Mouse (Mus musculus): Measurements from ENCODE around the gene 1700023F06Rik. TPM values are rescaled to one million over a fixed set of nuclear protein-coding genes. Genes with fewer than 3 reads are reported as not detected.

Gene 1700023F06Rik
- polyA plus RNA-seq, 1 experiment from 2014 or later: 1.0 TPM

DNA sequence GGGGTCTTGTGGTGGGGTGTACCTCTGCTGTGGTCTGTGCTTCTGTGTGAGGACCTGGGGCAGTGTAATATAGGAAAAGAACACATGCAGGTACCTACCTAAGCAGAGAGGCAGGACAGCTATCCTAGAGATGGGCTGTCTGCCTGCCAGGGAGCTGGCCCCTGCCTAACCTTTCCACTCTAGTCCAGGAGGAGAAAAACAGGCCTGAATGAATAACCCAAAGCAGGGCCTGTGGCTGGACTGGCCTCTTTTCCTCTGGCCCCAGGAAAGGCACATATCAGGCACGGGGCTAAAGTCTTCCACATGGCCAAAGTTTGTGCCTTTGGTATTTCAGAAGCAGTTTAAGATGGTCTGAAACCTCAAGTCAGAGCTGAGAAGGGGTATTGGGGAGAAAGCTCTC lies 27.9 kb downstream of the 1700023F06Rik start:
- H3K4me2 ChIP-seq: no peak overlapping the region
- H3K27me3 ChIP-seq: 0 out of 2 replicates have a peak, but pooled peaks cover 3% of the 10 kb centered on the region
- H3K4me3 ChIP-seq: no peak overlapping the region
- WGBS: 60% methylated on average over 1 of the region's 1 CpGs
- H3K27ac ChIP-seq: no peak overlapping the region
- no peaks in the 10 kb centered on the region for H3K9me3 ChIP-seq
- 0 out of 2 replicates have a peak, but pooled peaks cover 4% of the 10 kb centered on the region for H3K4me1 ChIP-seq
- H3K36me3 ChIP-seq: no peaks in the 10 kb centered on the region
- no peak for ATAC-seq (ENCODE audit: insufficient number of reproducible peaks, low FRiP score, low TSS enrichment, low read depth)
- H3K9ac ChIP-seq: no peak overlapping the region

DNA sequence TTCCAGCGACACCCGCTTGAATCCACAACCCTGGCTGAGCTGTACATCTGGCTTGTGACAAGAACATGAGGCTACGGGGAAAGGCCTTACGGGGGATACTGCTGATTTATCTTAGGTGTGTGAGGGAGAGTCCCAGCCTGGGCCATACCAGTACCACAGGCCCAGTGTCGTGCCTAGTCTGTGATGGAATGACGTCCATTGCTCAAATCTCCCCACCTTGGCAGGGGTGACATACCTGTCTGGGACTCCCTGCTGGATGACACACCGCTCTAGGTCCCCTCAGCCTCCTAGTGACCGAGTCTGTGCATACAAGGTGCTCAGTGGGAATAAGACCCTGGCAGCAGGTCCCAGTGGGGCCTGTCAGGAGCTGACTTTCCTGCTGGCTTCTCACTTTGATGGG lies 29.6 kb downstream of the 1700023F06Rik start:
- 0 out of 2 replicates have a peak, but pooled peaks cover 4% of the 10 kb centered on the region for H3K4me1 ChIP-seq
- ATAC-seq (ENCODE audit: insufficient number of reproducible peaks, low FRiP score, low TSS enrichment, low read depth): no peak
- no peak overlapping the region for H3K4me2 ChIP-seq
- no peak overlapping the region for H3K27ac ChIP-seq
- no peak overlapping the region for H3K9ac ChIP-seq
- 87% methylated on average over 8 of the region's 8 CpGs for WGBS
- H3K36me3 ChIP-seq: no peaks in the 10 kb centered on the region
- H3K27me3 ChIP-seq: peaks cover 2% of the 10 kb centered on the region
- H3K9me3 ChIP-seq: no peaks in the 10 kb centered on the region
- H3K4me3 ChIP-seq: no peak overlapping the region

DNA sequence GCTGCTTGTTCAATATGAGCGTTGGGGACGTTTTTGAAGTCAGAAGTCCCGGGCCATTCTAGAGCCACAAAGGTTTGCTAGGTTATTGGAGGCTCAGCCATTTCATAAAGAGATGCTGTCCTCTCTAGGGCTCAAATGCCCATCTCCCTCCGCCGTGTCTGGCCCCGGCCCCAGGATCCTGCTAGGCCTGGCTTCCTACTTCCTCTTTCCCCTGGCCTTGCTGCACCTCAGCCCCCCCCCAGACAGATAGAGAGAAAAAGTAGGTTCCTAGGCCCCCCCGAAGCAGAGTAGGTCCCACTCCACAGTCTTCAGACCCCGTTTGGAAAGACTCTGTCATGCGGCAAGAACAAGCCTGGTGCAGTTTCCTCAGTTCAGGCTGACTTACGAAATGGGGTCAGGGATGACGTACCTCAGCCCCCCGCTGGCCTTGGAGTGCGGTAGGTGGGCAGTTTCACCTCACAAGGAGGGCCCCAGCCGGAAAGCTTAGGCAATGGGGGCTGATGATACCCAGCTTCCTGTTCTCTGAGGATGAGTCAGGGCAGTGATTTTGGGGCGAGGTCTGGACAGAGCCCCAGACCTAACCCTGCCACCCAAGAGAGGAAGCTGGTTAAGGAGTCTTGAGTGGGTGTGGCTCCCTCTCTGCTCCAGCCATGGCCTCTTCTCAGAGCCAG lies 30.4 kb downstream of the 1700023F06Rik start:
- Histone ChIP-seq H3K4me2 (no peak overlapping the region), H3K4me3 (no peak overlapping the region), H3K27ac (no peak overlapping the region), H3K9me3 (no peaks in the 10 kb centered on the region), H3K9ac (no peak overlapping the region), H3K36me3 (no peaks in the 10 kb centered on the region), H3K27me3 (peaks cover 10% of the 10 kb centered on the region), H3K4me1 (0 out of 2 replicates have a peak, but pooled peaks cover 4% of the 10 kb centered on the region)
- no peak for ATAC-seq (ENCODE audit: insufficient number of reproducible peaks, low FRiP score, low TSS enrichment, low read depth)
- 84% methylated on average over 15 of the region's 15 CpGs for WGBS

DNA sequence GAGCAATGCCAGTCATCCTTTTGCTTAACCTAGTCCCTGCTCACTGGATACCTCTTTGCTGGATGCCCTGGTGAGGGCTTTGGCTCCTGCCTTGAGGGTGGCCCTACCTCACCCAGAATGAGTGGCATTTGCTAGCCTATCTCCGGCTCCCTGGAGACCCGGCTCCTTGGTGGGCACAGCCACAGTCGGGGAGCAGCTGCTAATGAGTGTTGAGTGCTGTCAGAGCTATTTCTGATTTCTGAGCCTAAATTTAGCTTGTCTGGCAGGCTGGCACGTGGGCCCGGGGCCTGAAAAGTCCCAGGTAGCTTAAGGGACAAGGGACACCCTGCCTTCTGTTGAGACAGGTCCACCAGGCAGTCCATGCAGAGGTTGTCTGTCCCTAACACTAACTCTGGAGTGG lies 31.1 kb downstream of the 1700023F06Rik start:
- Histone ChIP-seq H3K27ac (no peak overlapping the region), H3K27me3 (peaks cover 18% of the 10 kb centered on the region), H3K9ac (no peak overlapping the region), H3K9me3 (no peaks in the 10 kb centered on the region), H3K4me2 (no peak overlapping the region), H3K4me1 (0 out of 2 replicates have a peak, but pooled peaks cover 4% of the 10 kb centered on the region), H3K4me3 (no peak overlapping the region), H3K36me3 (no peaks in the 10 kb centered on the region)
- no peak for ATAC-seq (ENCODE audit: insufficient number of reproducible peaks, low FRiP score, low TSS enrichment, low read depth)
- WGBS: 81% methylated on average over 5 of the region's 5 CpGs

DNA sequence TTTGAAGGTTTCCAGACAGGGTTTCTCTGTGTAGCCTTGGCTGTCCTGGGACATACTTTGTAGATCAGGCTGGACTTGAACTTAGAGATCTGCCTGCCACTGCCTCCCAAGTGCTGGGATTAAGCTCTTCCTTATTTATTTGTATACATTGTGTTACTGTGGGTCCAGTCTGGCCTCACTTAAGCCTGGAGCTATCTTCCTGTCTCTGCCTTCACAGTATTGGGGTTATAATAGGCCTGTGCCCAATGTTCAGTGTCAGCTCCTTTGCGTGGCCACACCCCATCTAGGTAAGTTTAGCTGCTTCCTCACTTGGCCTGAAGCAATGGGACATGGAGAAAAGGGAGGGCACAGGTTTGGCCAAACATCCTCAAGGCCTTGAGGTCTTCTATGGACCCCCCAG lies 31.8 kb downstream of the 1700023F06Rik start:
- Histone ChIP-seq H3K27ac (no peak overlapping the region), H3K4me2 (no peak overlapping the region), H3K4me1 (0 out of 2 replicates have a peak, but pooled peaks cover 4% of the 10 kb centered on the region), H3K9ac (no peak overlapping the region), H3K36me3 (no peaks in the 10 kb centered on the region), H3K27me3 (peaks cover 25% of the 10 kb centered on the region), H3K9me3 (no peaks in the 10 kb centered on the region), H3K4me3 (no peak overlapping the region)
- no peak for ATAC-seq (ENCODE audit: insufficient number of reproducible peaks, low FRiP score, low TSS enrichment, low read depth)
- 81% methylated on average over 1 of the region's 1 CpGs for WGBS

DNA sequence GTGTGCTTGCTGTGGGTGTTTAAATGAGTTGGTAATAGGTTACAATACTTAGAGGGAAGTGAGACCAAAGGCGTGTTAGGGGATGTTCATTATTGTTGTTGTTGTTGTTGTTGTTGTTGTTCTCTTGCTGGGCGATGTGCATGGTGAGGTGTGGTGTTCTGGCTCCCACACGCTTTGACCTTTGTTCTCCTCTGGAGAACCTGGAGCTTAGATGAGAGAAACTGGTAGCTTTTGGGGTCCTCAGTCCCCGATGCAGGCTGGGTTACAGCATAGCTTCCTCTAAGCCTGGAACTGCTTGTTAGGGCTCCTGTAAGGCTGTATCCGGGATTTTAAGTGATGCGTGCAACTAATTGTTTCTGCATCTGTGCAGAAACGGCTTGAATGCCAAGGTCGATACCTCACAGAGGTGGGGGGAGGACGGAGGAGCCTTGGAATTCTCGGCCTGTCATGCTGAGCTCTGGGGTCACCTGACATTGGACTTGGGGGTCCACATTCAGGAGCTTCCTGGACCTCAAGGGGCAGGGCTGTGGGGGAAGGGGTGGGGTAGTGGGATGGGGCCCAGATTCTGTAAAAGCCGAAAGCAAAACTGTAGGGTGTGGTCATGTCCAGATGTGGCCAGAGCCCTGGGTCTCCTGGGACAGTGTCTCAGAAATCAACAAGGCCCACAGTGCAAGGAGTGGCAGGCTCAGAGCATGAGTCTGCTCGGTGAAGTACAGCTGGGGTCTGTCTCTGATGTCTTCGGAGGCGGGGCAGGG lies 32.5 kb downstream of the 1700023F06Rik start:
- 62% methylated on average over 14 of the region's 14 CpGs for WGBS

DNA sequence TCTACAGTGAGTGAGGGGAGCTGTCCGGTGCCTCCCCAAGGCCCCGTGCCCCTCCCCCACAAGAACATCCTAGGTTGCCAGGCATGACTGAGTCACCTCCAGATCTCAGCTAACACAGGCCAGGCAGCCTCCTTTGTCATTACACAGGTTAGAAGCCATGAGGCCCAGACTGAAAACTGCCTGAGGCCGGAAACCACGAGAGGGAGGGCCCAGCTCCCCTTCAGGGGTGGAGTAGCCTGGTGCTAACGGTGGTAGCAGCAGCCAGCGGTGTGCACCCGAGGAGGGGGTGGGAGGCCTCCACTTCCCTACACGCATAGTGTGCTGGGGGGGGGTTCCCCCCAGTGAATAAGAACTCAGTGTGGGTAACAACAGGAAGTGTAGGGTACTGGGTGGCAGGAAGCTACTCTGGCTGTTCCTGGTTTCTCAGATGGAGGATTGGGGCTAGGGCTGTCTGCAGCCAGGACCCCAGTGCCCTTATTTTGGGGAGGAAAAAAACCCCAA lies 33.4 kb downstream of the 1700023F06Rik start:
- peaks cover 40% of the 10 kb centered on the region for H3K27me3 ChIP-seq
- peaks cover 16% of the 10 kb centered on the region for H3K4me1 ChIP-seq
- WGBS: 29% methylated on average over 8 of the region's 8 CpGs
- no peak overlapping the region for H3K27ac ChIP-seq
- H3K36me3 ChIP-seq: no peaks in the 10 kb centered on the region
- no peak overlapping the region for H3K4me3 ChIP-seq
- H3K4me2 ChIP-seq: no peak overlapping the region
- ATAC-seq (ENCODE audit: insufficient number of reproducible peaks, low FRiP score, low TSS enrichment, low read depth): no peak
- H3K9me3 ChIP-seq: no peaks in the 10 kb centered on the region
- H3K9ac ChIP-seq: no peak overlapping the region

More for the DNA sequence above, 32.5 kb downstream of the 1700023F06Rik start:
- Histone ChIP-seq H3K27ac (no peak overlapping the region), H3K4me3 (no peak overlapping the region), H3K9me3 (no peaks in the 10 kb centered on the region), H3K9ac (no peak overlapping the region), H3K36me3 (no peaks in the 10 kb centered on the region), H3K4me1 (peaks cover 10% of the 10 kb centered on the region), H3K4me2 (no peak overlapping the region), H3K27me3 (peaks cover 31% of the 10 kb centered on the region)
- ATAC-seq (ENCODE audit: insufficient number of reproducible peaks, low FRiP score, low TSS enrichment, low read depth): no peak

DNA sequence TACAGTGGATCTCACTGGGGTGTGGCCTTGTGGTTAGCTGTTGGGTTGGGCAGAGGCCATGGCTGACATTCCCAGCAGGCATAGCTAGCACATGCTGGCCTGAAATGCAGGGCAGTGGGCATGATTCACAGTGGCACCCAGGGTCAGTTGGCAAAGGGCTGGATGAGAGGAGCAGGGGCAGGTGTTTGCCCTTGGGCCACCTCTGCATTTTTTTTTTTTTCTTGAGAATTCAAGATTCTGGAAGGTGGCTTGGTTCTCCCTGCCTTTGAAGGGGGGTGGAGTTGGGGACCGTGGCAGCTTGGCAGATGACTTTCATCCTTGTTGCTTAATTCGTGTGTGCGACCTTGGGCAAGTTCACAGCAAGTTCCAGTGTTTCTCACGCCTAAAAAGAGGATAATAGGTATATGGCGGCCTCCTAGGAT lies 33.9 kb downstream of the 1700023F06Rik start:
- Histone ChIP-seq H3K27ac (no peak overlapping the region), H3K4me2 (no peak overlapping the region), H3K9me3 (no peaks in the 10 kb centered on the region), H3K4me1 (peaks cover 16% of the 10 kb centered on the region), H3K27me3 (peaks cover 46% of the 10 kb centered on the region), H3K9ac (no peak overlapping the region), H3K4me3 (no peak overlapping the region), H3K36me3 (no peaks in the 10 kb centered on the region)
- WGBS: 76% methylated on average over 5 of the region's 5 CpGs
- ATAC-seq (ENCODE audit: insufficient number of reproducible peaks, low FRiP score, low TSS enrichment, low read depth): no peak

DNA sequence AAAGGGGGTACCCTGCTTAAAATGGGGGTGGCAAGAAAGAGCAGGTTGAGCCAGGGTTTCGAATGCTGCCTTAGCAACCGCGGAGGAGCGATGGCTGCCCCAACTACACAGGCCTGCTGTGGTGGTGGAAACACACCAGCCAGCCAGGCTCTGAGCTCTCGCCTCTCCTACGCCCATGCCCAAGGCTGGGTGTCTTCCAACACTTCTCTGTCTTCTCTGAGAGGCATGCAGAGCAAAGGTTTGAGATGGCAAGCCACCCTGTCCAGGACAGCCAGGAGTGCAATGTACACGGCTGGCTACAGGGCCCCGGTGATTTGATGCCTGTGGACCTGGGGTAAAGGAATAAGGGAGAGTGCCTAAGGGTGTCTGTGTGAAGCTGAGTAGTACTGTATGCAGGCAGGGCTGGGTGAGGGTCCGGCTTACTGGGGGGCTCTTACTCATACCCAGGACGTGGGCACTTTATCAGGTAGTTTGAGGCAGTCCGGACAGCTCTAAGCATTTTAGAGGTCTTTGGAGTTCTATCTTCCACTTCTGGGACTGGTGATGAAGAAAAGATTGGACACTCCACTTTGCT lies 34.5 kb downstream of the 1700023F06Rik start:
- no peak overlapping the region for H3K4me2 ChIP-seq
- 89% methylated on average over 11 of the region's 11 CpGs for WGBS
- H3K9me3 ChIP-seq: no peaks in the 10 kb centered on the region
- peaks cover 16% of the 10 kb centered on the region for H3K4me1 ChIP-seq
- H3K27me3 ChIP-seq: peaks cover 51% of the 10 kb centered on the region
- H3K27ac ChIP-seq: no peak overlapping the region
- H3K4me3 ChIP-seq: no peak overlapping the region
- ATAC-seq (ENCODE audit: insufficient number of reproducible peaks, low FRiP score, low TSS enrichment, low read depth): no peak
- no peaks in the 10 kb centered on the region for H3K36me3 ChIP-seq
- H3K9ac ChIP-seq: no peak overlapping the region

DNA sequence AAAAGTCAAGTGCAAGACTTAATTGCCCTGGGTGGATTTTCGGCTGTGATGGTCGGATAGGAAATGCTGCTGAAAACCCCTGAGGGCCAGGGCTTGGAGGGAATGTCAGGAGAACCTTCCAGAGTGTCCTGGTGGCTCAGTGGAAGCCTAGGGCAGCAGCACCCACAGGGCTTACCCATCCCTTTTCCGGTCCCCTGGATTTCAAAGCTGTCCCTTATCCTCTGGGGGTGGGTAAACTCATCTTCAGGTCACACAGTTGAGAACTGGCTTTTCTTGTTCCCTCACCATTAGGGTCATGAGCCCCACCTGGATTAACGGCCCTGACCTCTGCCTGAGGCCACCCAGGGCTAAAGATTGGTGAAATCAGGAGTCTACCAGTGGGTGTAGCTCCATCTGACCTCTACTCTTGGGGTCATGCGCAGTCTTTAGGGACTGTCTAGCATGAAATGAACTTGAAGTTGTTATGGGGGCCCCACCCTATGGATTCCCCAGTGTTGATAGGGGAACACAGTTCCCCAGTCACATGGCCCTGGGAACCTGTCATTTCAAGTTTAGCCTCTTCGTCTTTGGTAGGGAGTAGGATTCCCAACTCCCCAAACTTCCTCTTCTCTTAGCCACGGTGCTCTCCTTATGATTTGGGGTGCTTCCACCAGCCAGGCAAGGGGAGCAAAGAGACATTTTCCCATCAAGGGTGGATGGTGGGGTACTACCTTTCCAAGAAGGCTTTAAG lies 35.2 kb downstream of the 1700023F06Rik start:
- Histone ChIP-seq H3K27ac (no peak overlapping the region), H3K27me3 (peaks cover 51% of the 10 kb centered on the region), H3K4me3 (no peak overlapping the region), H3K36me3 (no peaks in the 10 kb centered on the region), H3K9ac (no peak overlapping the region), H3K9me3 (no peaks in the 10 kb centered on the region), H3K4me2 (no peak overlapping the region), H3K4me1 (peaks cover 16% of the 10 kb centered on the region)
- WGBS: 79% methylated on average over 7 of the region's 7 CpGs
- ATAC-seq (ENCODE audit: insufficient number of reproducible peaks, low FRiP score, low TSS enrichment, low read depth): no peak

DNA sequence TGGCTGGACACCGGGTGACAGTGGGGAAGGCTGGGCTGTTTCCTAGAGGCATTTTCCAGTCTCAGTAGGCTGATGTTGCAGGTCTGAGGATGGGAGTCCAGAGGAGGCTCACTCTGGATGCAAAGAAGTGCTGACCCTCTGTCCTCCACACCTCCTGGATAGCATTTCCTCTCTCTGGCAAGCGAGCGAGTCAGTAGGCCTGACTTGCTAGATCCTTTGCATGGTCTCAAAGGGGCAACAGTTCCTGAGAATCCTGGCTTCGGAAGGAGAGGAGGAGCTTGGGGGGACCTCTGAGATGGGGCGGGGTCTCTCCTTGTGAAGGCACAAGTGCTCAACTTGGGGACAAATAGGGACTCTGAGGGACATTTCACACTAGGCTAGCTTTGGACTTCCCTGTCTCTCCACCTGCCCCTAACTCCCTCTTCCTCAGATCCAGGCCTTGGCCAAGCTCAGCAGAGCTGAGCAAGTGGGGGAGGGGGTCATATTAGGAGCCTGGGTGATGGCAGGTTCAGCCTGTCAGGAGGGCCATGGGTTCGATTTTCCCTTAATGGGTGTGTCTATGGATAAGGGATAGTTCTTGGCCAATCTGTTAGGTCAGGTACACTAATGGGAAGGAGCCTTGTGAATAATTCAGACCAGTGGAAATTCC lies 35.8 kb downstream of the 1700023F06Rik start:
- Histone ChIP-seq H3K27me3 (peaks cover 53% of the 10 kb centered on the region), H3K4me1 (peaks cover 16% of the 10 kb centered on the region), H3K4me2 (no peak overlapping the region), H3K9ac (no peak overlapping the region), H3K27ac (no peak overlapping the region), H3K36me3 (no peaks in the 10 kb centered on the region), H3K9me3 (no peaks in the 10 kb centered on the region), H3K4me3 (no peak overlapping the region)
- 62% methylated on average over 6 of the region's 6 CpGs for WGBS
- no peak for ATAC-seq (ENCODE audit: insufficient number of reproducible peaks, low FRiP score, low TSS enrichment, low read depth)
